Mouse (Mus musculus) hindbrain, embryonic 10.5 days (tissue): ENCODE measurements at regions not wholly inside any gene's neighbourhood (a gene's known extent, or its start where the extent isn't known, plus 50 kb on each side); places are given as distances from the start of the nearest gene placed in this dataset.
"Not testable (repeated sequence)": the region's sequence is repeated elsewhere in the genome, so short reads cannot be mapped to it uniquely, and the experiment has no call there.

Experiments
- DNase-seq: peaks from one replicate; pipeline ENCODE4 v3.0.0-alpha.2; 2017; ENCODE audit warnings: low spot score
- H3K27ac ChIP-seq: fragments of 300-500 bp; sonication (generic); 2 replicates; pipeline ENCODE4 v1.5.1; 2016; ENCODE audit warnings: mild to moderate bottlenecking, moderate library complexity
- H3K27me3 ChIP-seq: fragments of 300-500 bp; sonication (generic); 2 replicates; pipeline ENCODE4 v1.6.1; 2016; ENCODE audit warnings: mild to moderate bottlenecking; ENCODE audit not compliant: poor library complexity, insufficient read depth, severe bottlenecking
- H3K36me3 ChIP-seq: fragments of 300-500 bp; sonication (generic); 2 replicates; pipeline ENCODE4 v1.6.1; 2016; ENCODE audit warnings: mild to moderate bottlenecking, moderate library complexity
- H3K4me1 ChIP-seq: fragments of 300-500 bp; sonication (generic); replicated peaks from 2 replicates; pipeline ENCODE4 v1.6.1; 2016; ENCODE audit warnings: mild to moderate bottlenecking
- H3K4me3 ChIP-seq: fragments of 300-500 bp; sonication (generic); 2 replicates; pipeline ENCODE4 v1.5.1; 2016; ENCODE audit warnings: mild to moderate bottlenecking, moderate library complexity
- H3K9me3 ChIP-seq: fragments of 300-500 bp; sonication (generic); 2 replicates; pipeline ENCODE4 v1.6.1; 2016; ENCODE audit warnings: mild to moderate bottlenecking, moderate library complexity
- WGBS: fragments of 180-500 bp; shearing (Covaris S2); methylation state at CpG from one replicate; pipeline ENCODE4 v1.1.7; 2016; 5-methylcytosine and 5-hydroxymethylcytosine counted together

DNA sequence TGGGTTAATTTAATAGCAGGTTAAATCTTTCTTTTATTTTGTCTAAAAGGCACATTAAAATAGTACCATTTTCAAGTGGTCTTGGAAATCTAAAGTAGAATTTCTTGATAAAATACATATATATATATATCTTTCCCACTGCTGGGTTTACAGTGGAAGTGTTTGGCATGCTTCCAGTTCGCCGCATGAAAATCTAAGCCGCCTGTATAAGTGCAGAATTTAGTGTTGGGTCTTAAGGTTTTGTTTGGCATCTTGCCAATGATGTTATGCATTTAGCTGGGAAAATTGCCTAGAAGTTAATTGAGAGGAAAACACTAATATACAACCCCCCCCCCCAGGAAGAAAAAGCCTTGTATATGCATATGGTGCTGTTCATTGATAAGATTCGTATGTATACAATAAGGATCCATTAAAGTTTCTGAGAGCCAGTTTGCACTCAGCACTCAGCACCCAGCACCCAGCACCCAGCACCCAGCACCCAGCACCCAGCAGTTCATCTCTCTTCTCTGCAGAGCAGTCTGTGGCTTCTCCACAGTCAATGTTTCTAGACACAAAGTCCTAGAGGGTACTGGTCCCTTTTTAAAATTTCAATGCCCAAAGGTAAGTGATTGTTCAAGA is 778.7 kb upstream of the Pou3f3 start:
- Histone ChIP-seq H3K36me3 (no peaks in the 10 kb centered on the region), H3K4me3 (no peak overlapping the region), H3K4me1 (peaks cover 10% of the 10 kb centered on the region; the same call in 1 of the 2 replicates), H3K9me3 (no peaks in the 10 kb centered on the region), H3K27me3 (no peaks in the 10 kb centered on the region), H3K27ac (no peak overlapping the region)
- DNase-seq = no peak
- WGBS = 90% methylated on average over 4 of the region's 4 CpGs

DNA sequence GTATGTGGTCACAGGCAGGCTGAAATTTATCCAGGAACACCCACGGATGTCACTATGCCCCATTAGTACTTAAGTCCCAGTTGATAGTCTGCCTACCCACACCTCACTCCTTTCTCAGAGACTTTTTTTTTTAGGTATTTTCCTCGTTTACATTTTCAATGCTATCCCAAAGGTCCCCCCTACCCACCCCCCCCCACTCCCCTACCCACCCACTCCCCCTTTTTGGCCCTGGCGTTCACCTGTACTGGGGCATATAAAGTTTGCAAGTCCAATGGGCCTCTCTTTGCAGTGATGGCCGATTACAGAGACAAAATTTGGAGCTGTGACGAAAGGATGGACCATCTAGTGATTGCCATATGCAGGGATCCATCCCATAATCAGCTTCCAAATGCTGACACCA is 777.8 kb upstream of the Pou3f3 start:
- H3K4me3 ChIP-seq, DNase-seq, H3K27me3 ChIP-seq, H3K4me1 ChIP-seq, H3K36me3 ChIP-seq, H3K9me3 ChIP-seq: not testable (repeated sequence)
- WGBS = 84% methylated on average over 5 of the region's 5 CpGs
- peak overlapping the region; percentile 9; the same call in 1 of the 2 replicates for H3K27ac ChIP-seq

DNA sequence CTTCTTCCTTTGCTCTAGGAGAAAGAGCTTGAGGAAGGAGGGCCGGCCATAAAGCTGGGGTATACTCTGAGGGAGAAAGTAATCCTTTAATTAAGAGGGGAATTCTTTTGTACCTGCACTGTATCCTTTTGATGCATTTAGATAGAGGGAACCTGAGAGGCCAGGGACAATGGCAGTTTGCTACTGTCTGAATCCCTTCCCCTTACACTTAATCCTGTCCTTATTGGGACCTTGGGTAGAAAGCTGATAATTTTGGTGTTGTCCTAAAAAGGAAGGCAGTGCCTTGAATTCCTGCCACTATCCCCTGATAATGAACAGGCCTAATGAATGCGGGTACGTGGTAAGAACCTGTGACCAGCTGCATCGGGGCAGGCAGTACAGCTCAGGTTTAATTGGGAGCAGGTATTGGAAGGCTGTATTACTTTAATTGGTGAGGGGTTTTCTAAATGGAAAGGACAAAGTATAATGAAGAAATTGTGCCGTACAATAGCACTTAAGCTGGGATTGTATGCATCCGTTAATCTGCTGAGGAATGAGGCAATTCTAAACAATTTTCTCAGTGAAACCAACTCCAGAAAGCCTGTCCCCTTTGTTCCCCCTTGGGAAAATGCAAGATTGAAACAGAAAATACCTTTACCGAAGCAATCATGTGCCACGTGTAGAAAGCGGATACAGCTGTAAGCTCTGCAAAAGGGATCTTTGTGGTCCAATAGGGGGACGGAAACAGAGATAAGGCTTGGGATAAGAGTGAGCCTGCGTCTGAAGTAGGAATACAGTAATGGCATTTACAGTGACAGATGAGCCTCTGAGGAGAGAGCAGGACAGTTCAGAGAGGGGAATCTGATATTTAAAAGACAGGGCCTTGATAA is 776.9 kb upstream of the Pou3f3 start:
- Histone ChIP-seq H3K9me3 (no peaks in the 10 kb centered on the region), H3K4me1 (peaks cover 5% of the 10 kb centered on the region; the same call in 1 of the 2 replicates), H3K27me3 (no peaks in the 10 kb centered on the region), H3K36me3 (no peaks in the 10 kb centered on the region), H3K27ac (0 out of 2 replicates have a peak overlapping the region, but pooled peaks have one; percentile 36), H3K4me3 (no peak overlapping the region)
- WGBS = 71% methylated on average over 11 of the region's 11 CpGs
- DNase-seq = no peak

DNA sequence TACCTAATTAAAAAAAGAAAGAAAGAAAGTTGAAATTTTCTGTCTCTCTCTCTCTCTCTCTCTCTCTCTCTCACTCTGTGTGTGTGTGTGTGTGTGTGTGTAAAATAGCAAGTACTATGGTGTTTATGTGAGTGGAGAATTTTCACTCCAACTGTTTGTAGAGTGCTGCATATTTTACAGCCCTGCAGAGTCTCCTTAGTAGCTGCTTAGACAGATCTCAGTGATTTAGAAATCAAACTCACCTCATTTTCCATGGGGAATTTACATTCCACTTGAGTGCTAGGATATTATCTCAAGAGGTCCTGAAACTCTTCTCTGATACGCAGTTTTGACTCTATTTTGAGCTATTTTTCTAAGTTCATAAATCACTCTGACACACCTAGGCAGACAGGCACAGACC is 761.8 kb upstream of the Pou3f3 start:
- Histone ChIP-seq H3K36me3 (no peaks in the 10 kb centered on the region), H3K4me3 (no peak overlapping the region), H3K27ac (no peak overlapping the region), H3K27me3 (no peaks in the 10 kb centered on the region), H3K9me3 (no peaks in the 10 kb centered on the region), H3K4me1 (no peaks in the 10 kb centered on the region)
- 88% methylated on average over 1 of the region's 1 CpGs for WGBS
- no peak for DNase-seq

DNA sequence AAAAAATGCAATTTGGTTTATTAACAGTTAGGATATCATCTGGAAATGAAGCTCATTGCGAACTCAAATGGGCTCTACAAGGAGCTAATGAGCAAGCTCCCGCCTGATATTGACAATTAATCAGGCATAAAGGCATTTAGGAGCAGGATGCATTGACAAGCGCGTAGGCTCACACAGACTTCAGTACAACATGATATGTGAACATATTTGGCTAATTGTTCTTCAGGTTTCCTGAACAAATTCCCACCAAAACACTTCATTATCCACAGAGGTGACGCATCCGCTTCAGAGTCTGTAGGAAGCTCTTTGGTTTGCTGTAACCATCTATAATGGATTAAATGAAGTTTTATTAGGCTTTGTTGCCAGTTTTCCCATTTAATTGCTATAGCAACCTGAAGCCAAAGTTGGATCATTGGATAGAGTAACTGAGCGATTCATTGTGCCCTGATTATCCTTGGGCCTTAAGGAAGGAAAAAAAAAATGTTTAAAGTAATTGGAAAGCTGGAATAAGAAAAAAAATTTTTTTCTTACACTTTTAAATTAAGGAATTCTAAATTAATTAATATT is 759.6 kb upstream of the Pou3f3 start:
- H3K9me3 ChIP-seq = no peaks in the 10 kb centered on the region
- 74% methylated on average over 7 of the region's 7 CpGs for WGBS
- no peaks in the 10 kb centered on the region for H3K36me3 ChIP-seq
- H3K4me3 ChIP-seq = no peak overlapping the region
- no peaks in the 10 kb centered on the region for H3K27me3 ChIP-seq
- no peaks in the 10 kb centered on the region for H3K4me1 ChIP-seq
- H3K27ac ChIP-seq = no peak overlapping the region
- DNase-seq = no peak

DNA sequence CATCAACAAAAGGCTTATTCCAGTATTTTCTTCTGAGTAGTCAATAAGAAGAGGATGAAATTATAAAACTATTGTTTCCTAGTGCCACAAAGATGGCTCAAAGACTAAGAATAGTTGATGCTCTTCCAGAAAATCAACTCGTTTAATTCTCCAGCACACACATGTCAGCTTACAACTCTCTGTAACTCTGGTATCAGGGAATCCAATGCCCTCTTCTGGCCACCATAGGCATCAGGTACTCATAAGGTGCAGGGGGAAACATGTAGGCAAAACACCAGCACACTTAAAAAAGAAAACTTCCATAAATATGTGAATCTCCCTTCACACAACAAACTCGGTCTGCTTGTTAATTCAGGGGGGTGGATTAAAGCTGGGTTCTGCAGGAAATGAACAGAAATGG is 734.6 kb upstream of the Pou3f3 start:
- no peak overlapping the region for H3K27ac ChIP-seq
- DNase-seq = no peak
- no peaks in the 10 kb centered on the region for H3K27me3 ChIP-seq
- WGBS = 68% methylated on average over 2 of the region's 2 CpGs
- H3K4me1 ChIP-seq = no peaks in the 10 kb centered on the region
- no peaks in the 10 kb centered on the region for H3K9me3 ChIP-seq
- no peaks in the 10 kb centered on the region for H3K36me3 ChIP-seq
- H3K4me3 ChIP-seq = no peak overlapping the region

DNA sequence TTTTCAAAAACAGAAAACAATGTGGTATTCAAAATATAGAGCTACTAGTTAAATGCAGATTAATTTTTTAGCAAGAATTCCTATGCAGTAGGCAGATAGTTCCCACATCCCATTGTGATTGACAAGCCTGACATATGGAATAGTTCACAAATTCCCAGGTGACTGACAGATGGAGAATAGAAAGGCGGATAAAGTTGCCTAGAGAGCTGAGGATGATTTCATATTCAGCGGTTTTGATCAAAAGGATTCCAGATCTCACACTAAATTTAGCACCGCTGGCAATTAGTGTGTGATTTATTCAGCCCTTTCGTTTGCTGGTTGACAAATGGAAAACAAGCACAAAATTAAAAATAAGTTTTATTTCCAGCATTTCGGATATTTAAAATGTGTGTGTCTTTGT is 714.0 kb upstream of the Pou3f3 start:
- Histone ChIP-seq H3K27ac (no peak overlapping the region), H3K4me3 (no peak overlapping the region), H3K4me1 (no peaks in the 10 kb centered on the region), H3K9me3 (no peaks in the 10 kb centered on the region), H3K27me3 (no peaks in the 10 kb centered on the region), H3K36me3 (no peaks in the 10 kb centered on the region)
- WGBS = 70% methylated on average over 5 of the region's 5 CpGs
- DNase-seq = no peak

DNA sequence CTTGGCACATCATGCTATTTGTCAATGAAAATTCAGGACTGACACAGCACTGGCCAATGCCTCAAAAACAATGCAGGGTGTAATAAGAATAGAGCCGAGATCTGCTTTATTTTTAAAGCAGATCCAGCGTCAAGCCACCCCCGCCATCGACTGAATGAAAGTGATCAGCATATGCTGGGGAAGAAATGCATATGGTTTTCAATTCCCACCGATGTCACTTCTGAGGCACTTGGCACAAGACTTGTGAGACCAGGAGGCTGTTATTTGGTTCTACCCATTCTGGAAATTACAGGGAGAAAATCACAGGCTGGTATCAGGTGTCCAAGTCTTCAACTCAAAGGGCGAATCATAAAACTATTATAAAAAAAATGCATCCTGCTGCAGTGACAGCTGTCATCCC is 689.3 kb upstream of the Pou3f3 start:
- Histone ChIP-seq H3K4me3 (no peak overlapping the region), H3K4me1 (no peaks in the 10 kb centered on the region), H3K27me3 (no peaks in the 10 kb centered on the region), H3K27ac (no peak overlapping the region), H3K9me3 (no peaks in the 10 kb centered on the region), H3K36me3 (no peaks in the 10 kb centered on the region)
- no peak for DNase-seq
- WGBS = 88% methylated on average over 6 of the region's 6 CpGs

DNA sequence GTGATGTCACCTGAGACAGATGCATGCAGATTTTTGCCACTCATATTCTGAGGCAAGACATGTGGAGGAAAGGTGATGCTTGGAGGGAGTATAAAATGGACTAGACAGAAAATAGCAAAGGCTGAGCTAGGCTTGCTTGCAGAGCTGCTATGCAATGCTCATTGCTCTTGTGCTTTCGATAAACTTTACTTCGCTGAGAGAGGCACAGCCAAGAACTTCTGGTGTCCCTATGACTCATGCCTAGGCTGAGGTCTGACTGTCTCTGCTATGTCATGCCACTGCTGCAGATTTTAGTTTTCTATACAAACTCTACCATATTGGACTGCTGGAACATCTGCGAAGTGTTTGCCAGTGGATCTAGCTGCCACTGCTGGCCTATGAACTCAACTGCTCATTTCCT is 687.5 kb upstream of the Pou3f3 start:
- Histone ChIP-seq H3K4me1 (0 out of 2 replicates have a peak, but pooled peaks cover 3% of the 10 kb centered on the region), H3K36me3 (no peaks in the 10 kb centered on the region), H3K4me3 (no peak overlapping the region), H3K9me3 (no peaks in the 10 kb centered on the region), H3K27me3 (no peaks in the 10 kb centered on the region), H3K27ac (no peak overlapping the region)
- DNase-seq = no peak
- 95% methylated on average over 3 of the region's 3 CpGs for WGBS

DNA sequence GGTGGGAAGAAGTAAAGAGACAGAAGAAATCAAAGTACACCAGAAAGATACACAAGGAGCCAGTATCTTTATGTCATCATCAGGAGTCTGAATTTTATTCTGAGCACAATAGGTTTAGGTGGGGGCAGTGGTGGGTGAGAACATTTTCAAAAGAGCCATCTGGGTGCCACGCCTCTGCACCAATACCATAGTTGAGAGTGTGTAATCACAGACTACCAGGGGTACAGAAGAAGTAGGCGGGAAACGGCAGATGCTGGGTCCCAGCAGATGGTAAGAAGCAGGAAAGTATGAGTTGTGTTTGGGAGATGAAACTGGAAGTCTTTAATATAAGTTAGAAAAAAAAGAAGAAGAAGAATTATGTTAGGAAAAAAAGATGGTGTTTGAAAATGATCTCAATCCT is 682.7 kb upstream of the Pou3f3 start:
- 89% methylated on average over 3 of the region's 3 CpGs for WGBS

DNA sequence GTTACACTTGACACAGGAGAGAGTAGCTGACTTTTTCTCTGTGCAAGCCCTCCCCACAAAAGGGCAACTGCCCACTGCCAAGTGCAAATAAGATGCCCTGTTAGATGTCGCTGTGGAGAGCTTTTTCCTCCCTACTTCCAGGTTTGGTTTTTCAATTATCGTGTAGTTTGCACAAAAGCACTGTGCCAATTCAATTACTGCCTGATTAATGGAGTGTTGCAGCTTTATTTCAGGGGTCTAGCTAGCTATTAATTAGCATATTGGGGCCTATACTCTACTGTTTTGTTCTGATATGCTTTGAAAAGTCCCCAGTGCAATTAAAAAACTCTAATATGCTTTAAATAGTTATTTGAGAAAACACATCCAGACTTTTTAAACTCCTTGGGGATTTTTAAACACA is 676.6 kb upstream of the Pou3f3 start:
- 0 out of 2 replicates have a peak, but pooled peaks cover 5% of the 10 kb centered on the region for H3K9me3 ChIP-seq
- 79% methylated on average over 2 of the region's 2 CpGs for WGBS
- no peaks in the 10 kb centered on the region for H3K36me3 ChIP-seq
- DNase-seq = no peak
- no peak overlapping the region for H3K4me3 ChIP-seq
- no peaks in the 10 kb centered on the region for H3K27me3 ChIP-seq
- H3K4me1 ChIP-seq = no peaks in the 10 kb centered on the region
- H3K27ac ChIP-seq = no peak overlapping the region

More for the DNA sequence above, 682.7 kb upstream of the Pou3f3 start:
- no peaks in the 10 kb centered on the region for H3K9me3 ChIP-seq
- no peaks in the 10 kb centered on the region for H3K36me3 ChIP-seq
- H3K4me3 ChIP-seq = no peak overlapping the region
- DNase-seq = no peak
- no peaks in the 10 kb centered on the region for H3K27me3 ChIP-seq
- H3K27ac ChIP-seq = no peak overlapping the region
- H3K4me1 ChIP-seq = 0 out of 2 replicates have a peak, but pooled peaks cover 3% of the 10 kb centered on the region

DNA sequence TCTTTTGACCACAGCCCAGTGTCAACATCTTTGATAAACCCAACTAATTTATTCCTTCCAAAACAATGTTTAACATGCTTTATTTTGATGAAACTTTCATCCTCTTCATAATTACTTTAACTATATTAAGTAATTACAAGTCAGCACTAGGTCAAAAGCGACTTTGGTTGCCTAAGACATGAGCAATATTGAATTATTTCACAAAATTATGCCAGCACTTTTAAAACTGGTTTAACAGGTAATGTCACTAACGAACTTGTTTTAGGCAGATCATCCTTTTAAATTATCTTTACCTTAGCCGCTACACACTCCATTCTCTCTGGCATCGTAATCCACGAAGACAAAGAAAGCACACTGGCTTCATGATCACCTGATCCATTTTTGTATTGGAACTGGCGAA is 669.8 kb upstream of the Pou3f3 start:
- 90% methylated on average over 6 of the region's 6 CpGs for WGBS
- Histone ChIP-seq H3K36me3 (no peaks in the 10 kb centered on the region), H3K4me1 (no peaks in the 10 kb centered on the region), H3K9me3 (0 out of 2 replicates have a peak, but pooled peaks cover 5% of the 10 kb centered on the region), H3K4me3 (no peak overlapping the region), H3K27ac (no peak overlapping the region), H3K27me3 (no peaks in the 10 kb centered on the region)
- no peak for DNase-seq

DNA sequence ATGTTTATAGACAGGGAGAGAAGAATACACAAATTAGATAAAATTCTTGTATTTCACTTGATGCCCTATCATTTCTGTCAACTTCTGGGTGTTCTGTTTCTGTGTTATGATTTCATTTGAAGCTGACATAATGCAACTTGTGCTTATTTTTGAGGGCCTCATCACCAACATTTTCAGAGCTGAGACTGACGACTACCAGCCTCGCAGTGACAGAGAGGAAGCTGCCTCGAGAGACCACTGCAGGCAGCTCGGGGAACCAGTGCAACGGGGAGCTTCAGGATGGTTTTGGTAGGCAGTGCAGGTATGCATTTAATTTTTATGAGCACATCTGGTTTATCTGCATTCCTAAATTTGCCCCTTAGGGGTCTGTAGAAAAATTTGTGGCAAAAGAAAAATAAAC is 669.1 kb upstream of the Pou3f3 start:
- Histone ChIP-seq H3K4me1 (no peaks in the 10 kb centered on the region), H3K9me3 (0 out of 2 replicates have a peak, but pooled peaks cover 5% of the 10 kb centered on the region), H3K27me3 (no peaks in the 10 kb centered on the region), H3K4me3 (no peak overlapping the region), H3K27ac (no peak overlapping the region), H3K36me3 (no peaks in the 10 kb centered on the region)
- DNase-seq = no peak
- WGBS = 70% methylated on average over 5 of the region's 5 CpGs
